Mouse (Mus musculus) embryonic fibroblast, embryonic 13.5 days (primary cell): ENCODE results near the gene Kcnab2. TPM values are rescaled to one million over a fixed set of nuclear protein-coding genes. Genes with fewer than 3 reads are reported as not detected.
A peak's percentile ranks its signal among the peaks of the same experiment; 100 is the strongest.

ENCODE experiments used
- H3K27ac ChIP-seq: 2 replicates; pipeline ENCODE4 v1.5.1; 2012; ENCODE audit warnings: low read length, control low read depth, inconsistent platforms; ENCODE audit not compliant: insufficient read depth
- H3K4me1 ChIP-seq: 2 replicates; pipeline ENCODE4 v1.6.1; 2011; ENCODE audit warnings: low read length; ENCODE audit not compliant: control insufficient read depth, insufficient read depth
- H3K4me3 ChIP-seq: 2 replicates; pipeline ENCODE4 v1.5.1; 2011; ENCODE audit warnings: mild to moderate bottlenecking, control low read depth, low read length; ENCODE audit not compliant: insufficient read depth
- CTCF ChIP-seq: IDR thresholded peaks from 2 replicates; pipeline ENCODE4 v1.5.1; 2011; ENCODE audit warnings: mild to moderate bottlenecking, control low read depth, low read length, moderate library complexity, borderline replicate concordance; ENCODE audit not compliant: insufficient read depth
- POLR2A ChIP-seq: IDR thresholded peaks from 2 replicates; pipeline ENCODE4 v1.6.1; 2011; ENCODE audit warnings: low read depth, mild to moderate bottlenecking, control low read depth, low read length, moderate library complexity
- polyA plus RNA-seq: library from polyadenylated mRNA; stranded (reverse); fragments of >200 nt; gene quantifications from 2 replicates; pipeline ENCODE4 v1.2.4, GENCODE M21; 2011; ENCODE audit warnings: low read depth; ENCODE audit not compliant: missing spikeins, insufficient read length

The Kcnab2 gene
- polyA plus RNA-seq, 1 experiment: 3.6 TPM

- no peak overlapping the region for H3K4me3 ChIP-seq
- H3K4me1 ChIP-seq: no peaks in the 10 kb centered on the region
- no peak overlapping the region for H3K27ac ChIP-seq
- TF ChIP-seq CTCF: no peak
- TF ChIP-seq POLR2A: no peak
These were observed 2.8 kb upstream of the Kcnab2 start for GRCm38 (mm10) chr4:152480426-152480825.

GRCm38 (mm10) chr4:152478224-152478567, 525 bp upstream of the Kcnab2 start:
- Histone ChIP-seq H3K27ac (no peak overlapping the region), H3K4me1 (no peaks in the 10 kb centered on the region), H3K4me3 (peak overlapping the region; percentile 64)
- TF ChIP-seq CTCF: no peak
- no peak for TF ChIP-seq POLR2A

- TF ChIP-seq POLR2A (0 out of 2 replicates have a peak, but pooled peaks have one; percentile 1), CTCF (no peak)
- H3K27ac ChIP-seq: no peak overlapping the region
- H3K4me1 ChIP-seq: no peaks in the 10 kb centered on the region
- H3K4me3 ChIP-seq: peak overlapping the region; percentile 46
These were observed 585 bp downstream of the Kcnab2 start for GRCm38 (mm10) chr4:152477106-152477465.

- H3K27ac ChIP-seq: no peak within 1 kb of the TSS
- TF ChIP-seq POLR2A (no peak), CTCF (no peak)
- no peaks in the 10 kb centered on the region for H3K4me1 ChIP-seq
- peak within 1 kb of the TSS; percentile 64 for H3K4me3 ChIP-seq
These were observed 1.1 kb downstream of the Kcnab2 start, which contains the start of gene Nphp4 for GRCm38 (mm10) chr4:152476427-152477023. Gene Nphp4 (plus strand): TSS chr4:152476706.

GRCm38 (mm10) chr4:152475941-152476340, 1.7 kb downstream of the Kcnab2 start:
- Histone ChIP-seq H3K27ac (no peak overlapping the region), H3K4me3 (no peak overlapping the region), H3K4me1 (no peaks in the 10 kb centered on the region)
- TF ChIP-seq CTCF (no peak), POLR2A (no peak)

- Histone ChIP-seq H3K27ac (no peak overlapping the region), H3K4me1 (no peaks in the 10 kb centered on the region), H3K4me3 (no peak overlapping the region)
- no peak for TF ChIP-seq POLR2A
- TF ChIP-seq CTCF: no peak
These were observed 9.7 kb downstream of the Kcnab2 start for GRCm38 (mm10) chr4:152467951-152468350.

GRCm38 (mm10) chr4:152466601-152467000, 11.1 kb downstream of the Kcnab2 start:
- no peak overlapping the region for H3K4me3 ChIP-seq
- H3K4me1 ChIP-seq: no peaks in the 10 kb centered on the region
- TF ChIP-seq CTCF: no peak
- TF ChIP-seq POLR2A: no peak
- H3K27ac ChIP-seq: no peak overlapping the region

GRCm38 (mm10) chr4:152465116-152465515, 12.6 kb downstream of the Kcnab2 start:
- no peak overlapping the region for H3K27ac ChIP-seq
- TF ChIP-seq CTCF (no peak), POLR2A (no peak)
- H3K4me3 ChIP-seq: no peak overlapping the region
- no peaks in the 10 kb centered on the region for H3K4me1 ChIP-seq

- Histone ChIP-seq H3K4me1 (no peaks in the 10 kb centered on the region), H3K27ac (no peak overlapping the region), H3K4me3 (no peak overlapping the region)
- no peak for TF ChIP-seq CTCF
- no peak for TF ChIP-seq POLR2A
These were observed 14.5 kb downstream of the Kcnab2 start for GRCm38 (mm10) chr4:152463147-152463546.

GRCm38 (mm10) chr4:152462516-152462915, 15.2 kb downstream of the Kcnab2 start:
- Histone ChIP-seq H3K27ac (no peak overlapping the region), H3K4me1 (no peaks in the 10 kb centered on the region), H3K4me3 (no peak overlapping the region)
- TF ChIP-seq CTCF (no peak), POLR2A (no peak)
